Mouse (Mus musculus): ENCODE data around the gene Bcas2.
"Not testable (repeated sequence)": the region's sequence is repeated elsewhere in the genome, so short reads cannot be mapped to it uniquely, and the experiment has no call there.

The Bcas2 gene

GRCm38 (mm10) chr3:103171505-103172267, at the start of gene Bcas2:
Gene Bcas2 (plus strand): TSS chr3:103171655.
- DNase-seq: peak; percentile 99

- DNase-seq: no peak
Measured at GRCm38 (mm10) chr3:103123636-103124035, 47.8 kb upstream of the Bcas2 start.

- no peak for DNase-seq
Measured at GRCm38 (mm10) chr3:103126138-103126537, 45.3 kb upstream of the Bcas2 start.

- no peak for DNase-seq
Measured at GRCm38 (mm10) chr3:103127177-103127576, 44.3 kb upstream of the Bcas2 start.

GRCm38 (mm10) chr3:103127721-103128120, 43.7 kb upstream of the Bcas2 start:
- DNase-seq: no peak

GRCm38 (mm10) chr3:103128251-103128650, 43.2 kb upstream of the Bcas2 start:
- no peak for DNase-seq

GRCm38 (mm10) chr3:103129367-103130159, 41.9 kb upstream of the Bcas2 start:
- DNase-seq: no peak

GRCm38 (mm10) chr3:103130236-103130751, 41.2 kb upstream of the Bcas2 start:
- no peak for DNase-seq

GRCm38 (mm10) chr3:103133098-103133497, 38.4 kb upstream of the Bcas2 start:
- no peak for DNase-seq

- no peak for DNase-seq
Measured at GRCm38 (mm10) chr3:103136414-103137077, 34.9 kb upstream of the Bcas2 start.

- DNase-seq: no peak
Measured at GRCm38 (mm10) chr3:103139047-103139446, 32.4 kb upstream of the Bcas2 start.

GRCm38 (mm10) chr3:103140095-103140838, 31.2 kb upstream of the Bcas2 start:
- not testable (repeated sequence) for DNase-seq

- DNase-seq: no peak
Measured at GRCm38 (mm10) chr3:103141287-103141686, 30.2 kb upstream of the Bcas2 start.

GRCm38 (mm10) chr3:103142366-103142765, 29.1 kb upstream of the Bcas2 start:
- no peak for DNase-seq

GRCm38 (mm10) chr3:103145336-103145735, 26.1 kb upstream of the Bcas2 start:
- no peak for DNase-seq

- DNase-seq: no peak
Measured at GRCm38 (mm10) chr3:103145791-103146190, 25.7 kb upstream of the Bcas2 start.

- no peak for DNase-seq
Measured at GRCm38 (mm10) chr3:103146330-103147166, 24.9 kb upstream of the Bcas2 start.

GRCm38 (mm10) chr3:103147775-103148174, 23.7 kb upstream of the Bcas2 start:
- DNase-seq: no peak

GRCm38 (mm10) chr3:103148941-103149340, 22.5 kb upstream of the Bcas2 start:
- no peak for DNase-seq

- DNase-seq: no peak
Measured at GRCm38 (mm10) chr3:103153761-103154160, 17.7 kb upstream of the Bcas2 start.

- no peak for DNase-seq
Measured at GRCm38 (mm10) chr3:103159232-103159900, 12.1 kb upstream of the Bcas2 start.
